Mouse (Mus musculus) gastrocnemius, adult 8-10 months (tissue): ENCODE results near the gene Kif3b. TPM values are rescaled to one million over a fixed set of nuclear protein-coding genes. Genes with fewer than 3 reads are reported as not detected.
"Not testable (repeated sequence)": the region's sequence is repeated elsewhere in the genome, so short reads cannot be mapped to it uniquely, and the experiment has no call there.

Experiments
- DNase-seq, 2 experiments: peaks; one replicate each; pipeline ENCODE4 v3.0.0; 2022; ENCODE audit warnings: low spot score in 2 of 2
- total RNA-seq, 4 experiments: library from RNA; stranded (reverse); gene quantifications; 2 replicates each; pipeline ENCODE4 v1.2.4; 2022

The Kif3b gene
- total RNA-seq: 1 to 10 TPM; 3.0 to 3.7 (median 3.4) TPM

DNA sequence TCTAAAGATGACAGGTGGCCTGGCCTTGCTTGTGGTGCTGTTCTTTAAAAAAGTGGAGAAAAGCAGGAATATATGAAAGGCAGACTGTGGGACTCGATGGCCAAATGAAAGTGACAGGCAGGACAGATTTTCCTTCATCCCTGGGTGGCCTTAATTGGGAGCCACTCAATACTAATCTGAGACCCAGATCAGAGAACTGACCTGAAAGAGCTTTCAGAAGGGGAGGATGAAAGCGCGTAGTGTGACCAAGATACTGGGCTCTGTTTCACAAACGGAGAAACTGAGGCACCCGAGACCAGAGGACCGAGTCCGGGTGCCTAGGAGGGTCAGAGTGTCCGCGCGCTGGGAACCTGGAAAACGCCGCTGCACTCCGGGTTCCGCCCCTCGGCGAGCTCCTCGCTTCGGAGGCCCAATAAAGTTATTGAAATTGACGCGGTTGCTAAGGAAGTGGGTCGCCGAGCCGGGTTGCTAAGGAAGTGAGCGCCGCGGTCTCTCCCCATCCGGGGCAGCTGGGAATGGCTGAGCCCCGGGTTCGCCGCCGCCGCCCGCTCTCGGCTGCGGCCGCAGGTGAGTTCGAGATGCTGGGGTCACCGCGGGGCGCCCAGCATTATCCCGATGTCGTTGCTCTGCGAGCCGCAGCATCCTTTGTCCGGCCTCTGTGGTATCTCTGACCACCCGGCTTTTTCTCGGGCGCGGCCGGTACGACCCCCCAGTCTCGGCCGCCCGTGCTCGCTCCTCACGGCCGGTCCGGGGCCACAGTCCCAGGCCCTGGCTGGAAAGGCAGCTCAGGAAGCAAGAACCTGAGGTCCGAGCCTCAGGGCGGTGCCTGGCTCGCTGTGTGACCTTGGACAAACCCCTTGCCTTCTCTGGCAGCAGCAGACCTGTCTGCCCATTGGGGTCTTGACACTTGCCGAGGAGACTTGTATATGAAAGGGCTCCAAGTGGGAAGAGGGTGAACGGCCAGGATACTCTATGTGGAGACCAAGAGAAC is at the start of gene Kif3b:
TSS of gene Kif3b (plus strand) at position 476 of the 991 bp plus-strand sequence.
- DNase-seq: peak; percentile 66 to 75

DNA sequence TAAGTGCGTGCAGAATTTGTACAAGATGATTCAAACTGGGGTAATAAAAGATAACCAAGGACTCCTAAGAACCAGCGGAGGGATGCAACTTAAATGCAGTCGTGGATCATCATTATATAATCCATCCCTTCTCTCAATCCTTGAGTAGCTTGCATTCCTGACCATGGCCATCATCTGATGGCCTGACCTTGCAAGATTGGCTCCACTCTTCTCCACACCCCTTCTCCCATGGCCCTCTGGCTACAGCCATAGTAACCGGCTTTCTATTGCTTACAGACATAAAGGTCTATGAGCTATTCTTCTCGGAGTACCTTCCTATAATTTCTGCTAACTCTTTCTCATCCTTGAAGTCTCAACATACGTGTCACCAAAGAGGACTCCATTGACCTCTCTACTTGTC is 49.1 kb upstream of the Kif3b start:
- DNase-seq: no peak

GRCm38 (mm10) chr2:153249751-153250150 is 41.5 kb upstream of the Kif3b start:
- no peak for DNase-seq

- DNase-seq: no peak
Observed at GRCm38 (mm10) chr2:153256604-153257003, 34.6 kb upstream of the Kif3b start.

GRCm38 (mm10) chr2:153259030-153259863 is 32.0 kb upstream of the Kif3b start:
- no peak for DNase-seq

- DNase-seq: no peak
Observed at GRCm38 (mm10) chr2:153259864-153260674, 31.1 kb upstream of the Kif3b start.

DNA sequence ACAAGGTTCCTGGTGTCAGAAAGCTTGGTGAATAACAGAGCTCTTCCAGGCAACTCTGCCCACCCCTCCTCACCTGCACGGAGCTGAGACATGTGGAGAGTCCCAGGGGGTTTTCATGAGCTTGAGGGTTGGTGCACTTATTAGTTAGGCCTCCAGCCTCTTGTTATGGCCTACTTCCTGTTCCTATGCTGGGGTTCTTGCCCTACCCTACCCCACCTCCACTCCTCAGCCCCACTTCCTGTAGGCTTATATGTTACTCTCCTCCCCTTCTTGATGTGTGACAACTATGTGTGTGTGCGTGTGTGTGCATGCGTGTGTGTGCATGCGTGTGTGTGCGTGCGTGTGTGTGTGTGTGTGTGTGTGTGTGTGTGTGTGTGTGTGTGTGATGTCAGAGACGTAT is 28.2 kb upstream of the Kif3b start:
- no peak for DNase-seq

GRCm38 (mm10) chr2:153267331-153267730 is 23.9 kb upstream of the Kif3b start:
- DNase-seq: no peak

- not testable (repeated sequence) for DNase-seq
Observed at GRCm38 (mm10) chr2:153270231-153270915, 20.8 kb upstream of the Kif3b start.

DNA sequence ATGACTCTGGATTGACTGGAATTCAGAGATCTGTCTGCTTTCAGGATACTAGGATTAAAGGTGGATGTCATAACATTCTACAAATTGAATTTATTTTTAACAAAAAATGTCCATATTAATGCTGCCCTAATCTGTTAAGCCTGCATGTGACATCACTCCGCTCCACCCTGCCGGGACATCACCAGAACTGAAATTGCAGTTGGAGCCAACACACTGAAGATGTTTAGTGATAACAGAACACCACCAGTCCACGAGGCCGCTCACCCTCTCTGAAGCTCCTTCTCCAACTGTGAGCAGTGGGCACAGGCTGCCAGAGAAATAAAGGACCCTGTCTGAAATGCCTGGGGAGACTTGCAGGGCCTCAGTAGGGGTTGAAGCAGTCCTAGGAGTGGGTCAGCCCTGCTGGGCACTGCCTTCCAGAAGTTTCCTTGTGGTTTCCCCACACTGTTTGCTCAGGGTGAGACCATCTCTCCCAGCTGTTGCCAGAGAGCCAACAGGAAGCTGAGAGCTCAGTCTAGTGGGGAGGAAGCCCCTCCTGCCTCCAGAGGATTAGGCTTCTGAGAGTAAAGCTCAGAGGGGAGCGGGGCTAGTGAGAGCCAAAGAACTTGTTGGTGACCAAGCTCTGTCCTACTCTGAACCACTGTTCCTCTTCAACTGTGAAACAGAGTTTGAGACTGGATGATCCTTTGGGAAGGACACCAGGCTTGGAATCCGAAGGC is 16.9 kb upstream of the Kif3b start:
- DNase-seq: not testable (repeated sequence)

GRCm38 (mm10) chr2:153274919-153275247 is 16.3 kb upstream of the Kif3b start:
- no peak for DNase-seq

- not testable (repeated sequence) for DNase-seq
Observed at GRCm38 (mm10) chr2:153275577-153275976, 15.6 kb upstream of the Kif3b start.

DNA sequence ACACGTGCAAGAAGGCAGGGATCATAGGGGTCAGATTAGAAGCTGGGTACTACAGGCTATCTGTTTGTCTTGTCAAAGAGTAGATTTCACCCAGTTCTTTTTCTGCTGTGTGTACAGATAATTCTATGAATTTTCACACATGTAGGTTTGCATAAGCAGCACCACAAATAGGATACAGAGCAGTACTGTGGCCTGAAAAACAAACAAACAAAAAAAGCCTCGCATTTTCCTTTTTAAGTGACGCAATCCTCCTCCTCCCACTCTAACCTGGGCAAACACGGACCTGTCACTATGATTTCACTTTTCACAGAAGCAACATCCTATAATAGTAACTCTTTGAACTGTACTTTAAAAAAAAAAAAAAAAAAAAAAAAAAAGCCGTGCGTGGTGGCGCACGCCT is 14.8 kb upstream of the Kif3b start:
- DNase-seq: no peak

DNA sequence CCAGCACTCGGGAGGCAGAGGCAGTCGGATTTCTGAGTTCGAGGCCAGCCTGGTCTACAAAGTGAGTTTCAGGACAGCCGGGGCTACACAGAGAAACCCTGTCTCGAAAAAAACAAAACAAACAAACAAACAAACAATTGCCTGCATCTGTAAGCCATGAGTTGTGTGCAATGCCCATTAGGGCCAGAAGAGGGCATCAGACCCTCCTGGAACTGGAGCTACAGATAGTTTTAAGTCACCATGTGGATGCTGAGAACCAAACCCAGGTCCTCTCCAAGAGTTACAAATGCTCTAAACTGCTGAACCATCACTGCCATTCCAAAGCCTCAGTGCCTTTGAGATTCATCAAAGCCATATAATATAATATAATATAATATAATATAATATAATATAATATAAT is 14.4 kb upstream of the Kif3b start:
- DNase-seq: not testable (repeated sequence)

DNA sequence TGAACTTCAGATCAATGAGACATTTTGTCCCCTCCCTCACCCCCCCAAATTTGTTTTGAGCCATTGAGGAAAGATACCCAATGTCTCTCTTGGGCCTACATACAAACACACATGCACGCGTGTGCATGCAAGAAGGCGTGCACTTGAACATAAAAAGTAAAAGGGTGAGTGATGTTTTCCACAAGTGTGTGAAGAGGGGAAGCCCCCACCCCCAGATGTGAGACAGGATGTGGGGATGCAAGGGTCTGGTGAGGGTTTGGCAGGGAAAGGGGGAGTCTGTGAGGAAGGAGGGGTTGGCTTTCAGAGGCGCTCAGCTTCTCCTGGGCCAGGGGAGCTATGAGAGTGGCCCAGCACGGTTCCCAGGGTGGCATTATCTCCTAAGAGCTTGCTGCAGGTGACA is 12.9 kb upstream of the Kif3b start:
- no peak for DNase-seq

DNA sequence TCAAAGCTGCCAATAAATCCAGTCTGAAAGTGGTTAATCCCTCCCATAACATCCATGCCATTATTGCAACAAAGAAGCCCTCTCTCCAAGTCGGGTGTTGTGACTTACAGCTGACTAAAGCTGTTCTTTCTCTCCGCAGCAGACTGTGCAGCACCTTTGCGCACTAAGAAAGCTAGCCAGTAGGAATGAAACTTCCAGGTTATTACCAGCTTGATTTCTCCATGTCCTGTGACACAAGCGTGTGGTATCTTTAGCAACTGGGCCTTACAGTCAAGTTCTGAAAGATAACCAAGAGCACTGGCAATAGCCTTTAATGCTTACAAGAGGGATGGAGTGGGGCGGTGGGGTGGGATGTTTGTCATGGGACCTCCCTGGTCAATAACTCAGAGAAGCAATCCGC is 7.3 kb upstream of the Kif3b start:
- DNase-seq: no peak

- DNase-seq: no peak
Observed at GRCm38 (mm10) chr2:153286524-153286923, 4.7 kb upstream of the Kif3b start.

DNA sequence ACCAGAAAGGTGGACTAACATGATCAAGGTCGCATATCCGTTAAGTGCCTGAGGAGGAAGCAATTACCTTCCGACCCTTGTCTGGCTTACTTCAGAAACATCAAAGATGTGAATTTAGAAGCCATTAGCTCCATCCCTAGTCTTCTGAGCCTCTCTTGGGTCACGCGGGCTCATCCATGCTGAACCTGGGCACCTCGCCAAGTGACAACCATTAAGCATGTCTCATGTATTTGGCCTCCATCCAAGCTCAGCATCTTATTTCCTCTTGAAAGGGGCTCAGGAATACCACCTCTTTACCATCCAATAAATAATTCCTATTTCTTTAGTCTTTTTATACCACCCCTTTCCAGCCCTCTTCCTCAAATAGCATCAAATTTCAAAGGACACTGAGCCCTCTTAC is 3.4 kb upstream of the Kif3b start:
- DNase-seq: no peak

DNA sequence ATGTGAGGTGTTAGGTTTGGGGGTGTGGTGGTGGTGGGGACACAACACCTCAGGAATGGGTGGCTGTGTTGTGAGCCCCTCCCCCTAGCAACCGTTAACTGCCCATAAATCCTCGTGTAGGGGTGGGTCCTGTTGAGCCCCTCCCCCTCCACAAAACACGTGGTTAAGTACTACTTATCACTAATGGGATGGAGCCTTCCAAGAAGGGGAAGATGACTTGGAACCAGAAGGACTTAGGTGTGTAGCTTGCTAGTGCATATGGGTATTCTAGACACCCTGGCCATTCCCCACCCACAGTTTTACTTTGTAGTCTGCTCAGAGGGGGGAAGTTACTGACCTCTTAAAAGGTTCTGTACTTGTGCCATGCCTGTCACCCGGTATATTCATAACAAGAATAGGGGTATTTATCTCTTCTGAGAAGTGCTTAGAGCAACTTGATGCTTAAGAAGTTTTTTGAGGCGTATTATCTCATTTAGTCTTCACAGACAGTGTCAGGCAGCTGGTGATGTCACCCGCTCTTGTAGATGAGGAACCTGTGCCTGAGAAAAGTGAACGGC is 1.2 kb downstream of the Kif3b start:
- DNase-seq: no peak

GRCm38 (mm10) chr2:153295196-153295595 is 4.0 kb downstream of the Kif3b start:
- DNase-seq: no peak
